Mouse (Mus musculus): ENCODE measurements around the gene Tmprss13. TPM values are rescaled to one million over a fixed set of nuclear protein-coding genes. Genes with fewer than 3 reads are reported as not detected.

Tmprss13 gene
- total RNA-seq, 2 experiments from 2014 or later, result not detected

GRCm38 (mm10) chr9:45326390-45326789 is 7.5 kb downstream of the Tmprss13 start:
- DNase-seq (ENCODE audit: low spot score in 2 of 2), result no peak
- intact Hi-C loops (cut with DNase I), result no loop called here

- intact Hi-C loops (cut with DNase I), result no loop called here
- DNase-seq (ENCODE audit: low spot score in 2 of 2), result no peak
Measured at GRCm38 (mm10) chr9:45328263-45328662, 9.4 kb downstream of the Tmprss13 start.

DNA sequence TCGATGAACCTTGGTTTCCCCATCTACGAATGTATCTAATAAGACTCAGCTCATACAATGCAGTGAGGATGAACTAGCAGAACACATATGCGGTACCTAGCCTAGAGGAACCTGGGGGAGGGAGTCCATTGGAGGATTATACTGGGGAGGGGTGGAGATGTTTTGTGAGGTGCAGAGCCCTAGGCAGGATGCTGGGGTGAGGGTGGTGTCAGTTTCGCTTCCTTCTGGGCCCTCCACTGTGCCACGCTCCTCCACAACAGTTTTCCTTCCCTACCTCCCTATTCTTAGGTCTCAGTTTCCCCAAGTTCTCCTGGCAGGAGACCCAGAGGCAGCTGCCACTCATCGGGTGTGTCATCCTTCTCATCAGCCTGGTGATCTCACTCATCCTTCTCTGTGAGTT is 10.7 kb downstream of the Tmprss13 start:
- DNase-seq (ENCODE audit: low spot score in 2 of 2), result no peak
- intact Hi-C loops (cut with DNase I), result no loop called here

GRCm38 (mm10) chr9:45337406-45337805 is 18.5 kb downstream of the Tmprss13 start:
- DNase-seq (ENCODE audit: low spot score in 2 of 2), result peak in 1 of 2 experiments; percentile 30
- intact Hi-C loops (cut with DNase I), result no loop called here

GRCm38 (mm10) chr9:45343066-45343465 is 24.2 kb downstream of the Tmprss13 start:
- no peak for DNase-seq (ENCODE audit: low spot score in 2 of 2)
- intact Hi-C loops (cut with DNase I), result no loop called here

GRCm38 (mm10) chr9:45345516-45345915 is 26.6 kb downstream of the Tmprss13 start:
- intact Hi-C loops (cut with DNase I), result loop anchor here (1.0 kb wide), 1 partner anchor 43 kb away; no protein-coding TSS in a partner anchor

GRCm38 (mm10) chr9:45346276-45346675 is 27.4 kb downstream of the Tmprss13 start:
- intact Hi-C loops (cut with DNase I), result no loop called here
- peak in 1 of 2 experiments; percentile 12 for DNase-seq (ENCODE audit: low spot score in 2 of 2)

More at GRCm38 (mm10) chr9:45345516-45345915, 26.6 kb downstream of the Tmprss13 start:
- DNase-seq (ENCODE audit: low spot score in 2 of 2), result peak in 1 of 2 experiments; percentile 44

GRCm38 (mm10) chr9:45348560-45348959 is 29.7 kb downstream of the Tmprss13 start:
- intact Hi-C loops (cut with DNase I), result no loop called here

DNA sequence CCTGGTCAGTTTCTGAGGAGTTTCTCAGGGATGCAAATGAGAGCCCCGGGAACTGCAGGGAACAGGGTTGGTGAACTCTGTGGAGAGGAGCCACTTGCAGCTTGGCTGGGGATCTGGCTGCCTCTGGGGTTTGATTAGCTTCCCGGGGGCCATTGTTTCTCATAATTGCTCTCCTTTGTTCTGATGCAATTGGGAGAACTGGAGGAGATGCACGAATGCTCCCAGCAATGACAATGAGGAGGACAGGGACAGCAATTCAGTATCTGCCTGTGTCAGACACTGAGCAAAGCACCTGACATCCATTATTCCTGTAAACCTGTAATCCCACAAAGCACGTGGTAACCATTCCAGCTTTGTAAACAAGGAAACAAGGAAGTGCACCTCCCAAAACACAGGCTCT is 30.3 kb downstream of the Tmprss13 start:
- no peak for DNase-seq (ENCODE audit: low spot score in 2 of 2)
- intact Hi-C loops (cut with DNase I), result no loop called here

More at GRCm38 (mm10) chr9:45348560-45348959, 29.7 kb downstream of the Tmprss13 start:
- no peak for DNase-seq (ENCODE audit: low spot score in 2 of 2)

DNA sequence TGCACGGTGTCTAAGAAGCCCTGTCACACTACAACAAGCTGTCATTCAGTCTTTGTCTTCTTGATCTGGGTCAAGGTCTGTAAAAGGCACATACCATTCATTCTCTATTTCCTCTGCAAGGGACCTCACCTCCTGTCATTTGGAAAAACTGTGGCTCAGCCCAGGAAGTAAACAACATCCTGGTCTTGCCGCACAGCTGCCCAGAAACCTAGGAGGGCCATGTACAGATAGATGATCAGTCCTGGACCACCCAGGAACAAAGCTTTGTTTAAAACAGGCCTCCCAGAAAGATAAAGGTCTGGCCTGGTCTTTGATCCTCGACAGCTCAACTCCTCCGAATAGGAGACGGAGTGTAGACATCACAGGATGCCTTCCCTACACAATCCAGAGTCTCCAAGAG is 31.0 kb downstream of the Tmprss13 start:
- intact Hi-C loops (cut with DNase I), result no loop called here
- DNase-seq (ENCODE audit: low spot score in 2 of 2), result no peak

GRCm38 (mm10) chr9:45355192-45355591 is 36.3 kb downstream of the Tmprss13 start:
- DNase-seq (ENCODE audit: low spot score in 2 of 2), result no peak
- intact Hi-C loops (cut with DNase I), result no loop called here

DNA sequence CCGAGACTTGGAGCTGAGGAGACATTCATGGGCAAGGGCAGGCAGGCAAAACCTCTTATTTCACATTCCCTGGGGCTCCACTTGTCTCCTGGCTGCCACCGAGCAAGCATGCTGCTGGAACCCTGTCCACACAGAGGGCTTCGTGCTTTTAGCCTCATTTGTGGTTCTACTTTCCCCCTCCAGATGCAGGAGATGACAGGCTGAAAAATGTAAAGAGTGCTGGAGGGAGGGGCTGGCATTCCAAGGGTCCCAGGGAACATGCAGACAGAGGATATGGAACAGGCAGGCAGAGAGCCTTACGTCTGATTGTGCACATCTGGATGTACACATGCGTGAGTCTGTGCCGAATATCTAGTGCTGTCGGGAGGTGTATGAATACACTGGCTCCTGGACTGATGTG is 39.5 kb downstream of the Tmprss13 start:
- intact Hi-C loops (cut with DNase I), result no loop called here
- no peak for DNase-seq (ENCODE audit: low spot score in 2 of 2)

DNA sequence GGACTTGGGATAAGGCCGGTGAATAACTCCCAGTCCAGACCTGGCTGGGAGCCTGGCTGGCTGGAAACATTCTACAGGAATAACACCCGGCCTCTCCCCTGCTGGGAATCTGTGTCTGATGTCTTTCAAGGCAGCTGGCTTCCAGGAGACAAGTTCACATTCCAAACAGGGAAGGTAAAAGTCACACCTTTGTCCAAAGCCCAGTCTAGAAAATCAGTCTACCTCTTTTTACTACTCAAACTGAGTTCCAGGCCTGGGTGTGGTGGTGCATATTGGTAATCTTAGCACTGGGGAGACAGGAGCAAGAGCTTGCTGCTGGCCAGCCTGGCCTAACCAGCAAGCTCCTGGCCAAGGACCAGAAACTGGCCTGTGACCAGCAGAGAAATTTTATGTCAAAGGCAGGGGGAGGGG is 43.2 kb downstream of the Tmprss13 start:
- no peak for DNase-seq (ENCODE audit: low spot score in 2 of 2)
- intact Hi-C loops (cut with DNase I), result no loop called here

GRCm38 (mm10) chr9:45363639-45364214 is 44.8 kb downstream of the Tmprss13 start:
- no peak for DNase-seq (ENCODE audit: low spot score in 2 of 2)
- intact Hi-C loops (cut with DNase I), result no loop called here

DNA sequence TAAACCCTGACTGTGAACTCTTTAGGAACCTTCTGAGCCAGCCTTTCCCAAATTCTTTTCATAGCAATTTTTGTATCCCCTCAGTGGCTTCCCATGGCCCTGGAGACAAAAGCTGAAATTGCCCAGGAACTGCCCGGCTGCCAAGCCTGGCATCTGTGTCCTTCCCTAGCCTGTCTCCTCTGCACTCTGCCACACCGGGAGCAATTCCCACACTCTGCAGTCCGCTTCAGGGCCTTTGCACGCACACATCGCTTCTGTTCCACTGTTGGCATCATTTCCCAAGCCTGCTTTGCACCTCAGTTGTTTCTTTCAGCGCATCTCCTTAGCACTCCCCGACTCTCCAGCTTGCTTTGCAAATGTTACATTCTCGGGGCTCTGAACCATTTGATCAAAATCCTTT is 48.8 kb downstream of the Tmprss13 start:
- DNase-seq (ENCODE audit: low spot score in 2 of 2), result no peak
- intact Hi-C loops (cut with DNase I), result no loop called here

DNA sequence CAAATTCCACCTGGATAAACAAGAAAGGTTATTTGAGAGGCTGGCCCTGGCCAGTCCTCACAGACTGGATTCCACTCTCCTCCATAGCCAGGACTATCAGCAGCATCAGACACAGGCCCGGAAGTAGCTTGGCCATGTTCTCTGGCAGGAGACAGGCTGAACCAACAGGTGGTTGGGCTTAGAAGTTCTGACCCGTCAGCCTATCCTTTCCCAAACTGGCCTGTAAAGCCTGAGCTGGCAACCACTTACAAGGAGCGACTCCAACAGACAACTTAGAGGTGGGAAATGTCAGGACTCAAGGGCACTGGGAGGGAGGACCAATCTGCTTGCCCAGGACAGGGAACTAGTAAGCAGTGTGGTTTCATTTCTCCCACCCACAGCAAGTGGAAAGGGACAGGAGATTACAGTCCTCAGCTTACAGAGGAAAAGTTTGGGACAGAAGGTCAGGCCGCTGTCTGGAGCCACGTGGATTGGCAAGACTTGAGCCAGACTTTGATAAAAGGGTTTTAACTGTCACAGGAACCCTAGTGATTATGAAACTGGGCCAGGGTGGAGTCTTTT is 49.5 kb downstream of the Tmprss13 start:
- intact Hi-C loops (cut with DNase I), result no loop called here
- no peak for DNase-seq (ENCODE audit: low spot score in 2 of 2)

GRCm38 (mm10) chr9:45370117-45370561 is 51.2 kb downstream of the Tmprss13 start, which contains the start of gene Fxyd6:
Gene Fxyd6, plus strand, starts transcription at chr9:45370185.
- peak; percentile 50 to 55 for DNase-seq (ENCODE audit: low spot score in 2 of 2)
- intact Hi-C loops (cut with DNase I), result no loop called here

GRCm38 (mm10) chr9:45370616-45371336 is 51.9 kb downstream of the Tmprss13 start:
- DNase-seq (ENCODE audit: low spot score in 2 of 2), result peak in 1 of 2 experiments; percentile 18
- intact Hi-C loops (cut with DNase I), result no loop called here

GRCm38 (mm10) chr9:45371337-45371707 is 52.4 kb downstream of the Tmprss13 start:
- peak in 1 of 2 experiments; percentile 15 for DNase-seq (ENCODE audit: low spot score in 2 of 2)
- intact Hi-C loops (cut with DNase I), result no loop called here

DNA sequence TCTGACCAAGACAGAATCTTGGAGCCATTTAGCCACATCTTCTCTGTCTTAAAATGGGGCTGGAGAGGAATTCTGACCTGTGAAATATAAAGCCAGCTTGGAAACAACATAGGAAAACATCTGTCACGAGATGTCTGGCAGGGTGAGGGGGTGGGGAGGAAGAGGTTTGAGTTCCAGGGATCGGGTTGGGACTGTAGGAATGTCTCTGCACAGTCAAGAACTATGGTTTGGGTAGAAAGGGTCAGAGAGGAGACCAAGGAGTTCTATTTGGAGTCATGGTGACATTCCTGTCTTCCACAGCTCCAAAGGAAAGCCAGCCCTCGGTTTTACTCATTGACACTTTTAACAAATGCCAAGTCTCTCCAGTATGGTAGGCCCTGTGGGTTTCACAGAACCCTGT is 55.0 kb downstream of the Tmprss13 start:
- no peak for DNase-seq (ENCODE audit: low spot score in 2 of 2)
- intact Hi-C loops (cut with DNase I), result no loop called here

DNA sequence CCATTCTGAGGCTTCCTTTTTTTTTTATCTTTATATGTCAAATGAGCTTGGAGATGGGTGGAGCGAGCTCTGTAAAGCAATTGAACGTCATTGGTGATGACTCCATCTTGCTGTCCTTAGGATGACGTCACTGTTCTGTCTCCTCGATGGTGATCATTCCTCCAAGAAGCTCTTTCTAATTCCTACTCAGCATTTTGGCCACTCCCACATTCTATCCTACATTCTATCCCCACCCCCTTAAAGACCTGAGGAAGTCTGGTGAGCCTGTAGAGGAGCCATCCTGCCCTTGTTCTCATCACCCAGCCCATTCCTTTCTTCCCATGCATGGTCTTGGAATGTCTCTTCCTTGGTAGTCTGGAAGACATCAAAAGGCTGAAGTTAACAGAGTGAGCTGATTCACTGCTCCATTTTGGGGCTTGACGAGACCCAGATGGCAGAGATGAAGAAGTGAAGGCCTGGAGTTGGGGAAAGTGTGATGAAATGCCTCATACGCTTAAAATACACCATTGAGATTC is 56.1 kb downstream of the Tmprss13 start:
- intact Hi-C loops (cut with DNase I), result no loop called here
- no peak for DNase-seq (ENCODE audit: low spot score in 2 of 2)

Measured in left cerebral cortex, postnatal 25 days (tissue).